Mouse (Mus musculus) ovary, adult 2 months (tissue): Measurements from ENCODE around the gene Atrip. TPM values are rescaled to one million over a fixed set of nuclear protein-coding genes. Genes with fewer than 3 reads are reported as not detected.

Experiments used
- polyA plus RNA-seq: library from polyadenylated mRNA; depleted of rRNA; stranded (reverse); fragments of >200 nt; gene quantifications from 2 replicates; pipeline ENCODE4 v1.2.3, GENCODE M21; 2012; rRNA removed

The Atrip gene
- 43.3 and 45.4 TPM in 2 replicates for polyA plus RNA-seq

DNA sequence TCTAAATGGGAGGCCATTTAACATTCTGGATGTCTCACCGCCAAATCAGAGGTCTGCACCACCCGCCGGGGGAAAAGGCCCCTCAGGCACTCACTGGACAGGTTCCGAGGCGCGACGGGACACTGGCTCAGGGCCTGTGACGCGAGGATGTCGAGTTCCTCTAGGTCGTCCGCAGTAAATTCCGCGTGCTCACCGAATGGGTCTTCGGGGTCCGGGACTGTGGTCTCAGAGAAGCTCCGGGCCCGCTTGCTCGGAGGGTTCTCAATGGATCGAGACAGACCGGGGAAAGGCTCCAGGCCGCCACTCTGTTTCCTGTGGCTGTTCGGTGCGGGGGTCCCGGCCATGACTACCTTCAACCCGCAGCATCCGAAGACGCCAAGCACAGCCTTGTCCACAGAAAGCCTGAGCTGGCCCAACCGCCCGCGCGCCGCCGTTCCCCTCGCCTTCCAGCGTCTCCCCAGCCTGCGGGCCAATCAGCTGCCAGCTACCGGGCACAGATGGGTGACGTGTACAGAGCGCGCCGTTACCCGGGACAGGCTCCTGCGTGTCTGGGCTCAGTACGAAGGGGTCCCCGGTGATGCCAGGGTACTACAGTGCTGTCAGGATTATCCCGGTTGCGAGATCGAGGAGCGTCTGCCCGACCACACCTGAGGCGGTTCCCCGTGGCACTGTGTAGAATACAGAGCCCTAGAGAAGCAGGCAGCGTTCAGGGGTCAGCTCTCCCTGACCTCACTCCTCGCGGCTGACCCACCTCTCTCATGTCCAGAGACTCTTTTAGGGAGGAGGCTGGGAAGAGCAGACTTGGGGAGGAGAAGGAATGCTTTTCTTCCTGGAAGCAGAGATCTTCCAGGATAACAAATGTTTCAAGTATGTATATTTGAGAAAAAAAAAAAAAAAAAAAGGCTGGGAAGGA is at the start of gene Atrip:
TSS of gene Atrip (minus strand) at position 464 of the 913 bp plus-strand sequence.

DNA sequence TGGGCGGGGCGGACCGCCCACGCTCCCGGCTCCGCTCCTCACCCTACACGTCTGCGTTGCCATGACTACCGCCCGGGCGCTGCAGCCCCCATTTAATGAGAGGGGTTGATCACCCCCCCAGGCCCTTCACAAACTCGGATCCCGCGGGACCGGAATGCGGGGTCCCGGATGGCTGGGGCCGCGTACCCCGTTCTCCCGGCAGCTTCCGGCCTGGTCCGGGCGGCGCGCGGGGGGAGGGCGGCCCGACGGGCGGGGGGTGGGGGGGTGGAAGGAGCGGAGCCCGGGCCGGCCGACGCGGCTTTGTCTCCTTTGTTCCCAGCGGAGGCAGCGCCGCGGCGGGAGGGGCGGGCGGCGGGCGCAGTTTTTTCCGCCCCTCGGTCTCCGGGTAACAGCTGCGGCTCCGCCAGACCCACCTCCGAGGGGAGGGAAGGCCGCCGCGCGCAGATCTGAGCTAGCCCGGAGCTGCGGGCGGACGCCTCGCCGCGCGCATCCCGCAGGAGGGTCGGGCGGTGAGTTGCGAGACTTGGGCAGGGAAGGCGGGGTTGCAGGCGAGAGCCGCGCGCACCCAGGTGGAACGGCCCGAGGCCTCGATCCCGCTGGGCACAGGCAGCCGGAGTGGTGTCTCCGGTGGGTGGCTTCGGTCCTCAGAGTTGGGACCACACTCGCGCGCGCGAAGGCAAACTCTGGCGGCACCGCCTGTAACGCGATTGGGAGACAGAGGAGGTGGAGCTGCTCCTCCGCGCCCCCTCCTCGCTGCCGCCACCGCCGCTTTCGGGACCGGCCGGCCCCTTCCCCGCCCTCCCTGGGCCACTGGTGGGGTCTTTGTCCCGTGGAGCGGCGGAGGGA is 21.4 kb upstream of the Atrip start, which contains the start of gene Plxnb1:
TSS of gene Plxnb1 (plus strand) at position 253 of the 846 bp plus-strand sequence.

DNA sequence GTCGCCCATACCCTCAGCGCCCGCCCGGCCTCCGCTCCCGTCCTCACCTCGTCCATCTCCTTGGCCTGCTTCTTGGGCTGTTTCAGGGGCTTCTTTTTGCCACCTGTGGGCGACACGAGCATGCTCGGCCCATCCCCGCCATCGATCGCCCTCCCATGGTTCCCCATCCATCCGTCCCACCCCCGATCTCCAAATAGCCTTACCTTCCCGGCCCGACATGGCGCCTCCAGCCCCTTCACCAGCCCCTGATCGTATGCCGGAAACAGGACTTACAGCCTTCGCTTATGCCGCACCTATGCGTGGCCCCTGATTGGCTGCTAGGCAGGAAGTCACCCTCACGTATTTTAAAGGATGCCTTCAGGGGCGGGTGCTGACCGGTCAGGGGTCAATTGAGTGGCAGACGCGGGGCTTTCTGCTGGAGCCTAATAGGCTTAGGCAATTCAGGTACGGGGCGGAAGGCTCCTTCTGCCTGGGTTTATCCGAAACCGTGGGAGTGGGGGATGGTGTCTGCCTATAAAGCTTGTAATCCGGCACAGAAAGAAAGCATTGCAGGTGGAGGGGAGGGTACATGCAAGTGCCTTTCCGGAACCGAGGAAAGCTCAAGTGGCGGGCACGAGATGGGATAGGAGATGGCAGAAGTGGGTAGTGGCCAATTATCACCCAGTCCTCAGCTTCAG is 8.3 kb upstream of the Atrip start, which contains the start of the genes Ccdc51 and Tma7:
TSS of gene Ccdc51 (plus strand) at position 370 of the 677 bp plus-strand sequence.
TSS of gene Tma7 (minus strand) at position 464 of the 677 bp plus-strand sequence.

DNA sequence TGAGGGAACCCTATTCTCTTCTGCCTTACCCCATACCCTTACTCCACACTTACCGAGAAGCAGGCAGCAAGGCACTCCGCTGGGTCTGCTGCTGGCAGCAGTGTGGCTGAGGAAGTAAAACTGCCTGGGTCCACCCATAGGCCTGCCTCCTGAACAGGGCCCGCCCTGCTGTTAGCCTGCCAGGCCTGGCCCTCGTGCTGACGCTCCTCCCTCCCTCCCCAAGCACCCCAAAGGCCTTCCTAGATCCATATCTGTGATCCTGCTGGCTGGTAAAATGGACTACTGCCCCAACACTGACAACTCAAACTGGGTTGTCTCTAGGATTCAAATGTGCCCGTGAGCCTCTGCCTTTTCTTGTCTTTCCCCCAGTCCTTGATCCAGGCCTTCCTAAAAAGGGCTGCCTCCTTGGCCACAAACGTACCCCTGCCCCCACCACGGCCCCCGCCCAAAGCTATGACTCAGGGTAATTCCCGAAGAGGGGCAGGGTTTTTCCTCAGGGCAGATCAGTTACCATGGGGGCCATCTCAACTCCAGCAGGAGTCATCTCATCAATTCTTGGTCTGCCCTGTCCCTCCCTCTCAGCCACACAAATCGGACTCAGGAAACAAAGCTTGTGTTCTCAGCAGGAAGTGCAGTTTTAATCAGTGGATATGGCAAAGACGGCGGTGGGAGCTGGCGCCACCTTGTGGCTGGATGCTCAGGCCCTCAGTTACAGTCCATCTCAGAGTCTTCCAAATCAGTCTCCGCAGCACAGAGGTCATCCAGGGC is 14.6 kb downstream of the Atrip start, which contains the start of gene Trex1:
TSS of gene Trex1 (minus strand) at position 599 of the 768 bp plus-strand sequence.

DNA sequence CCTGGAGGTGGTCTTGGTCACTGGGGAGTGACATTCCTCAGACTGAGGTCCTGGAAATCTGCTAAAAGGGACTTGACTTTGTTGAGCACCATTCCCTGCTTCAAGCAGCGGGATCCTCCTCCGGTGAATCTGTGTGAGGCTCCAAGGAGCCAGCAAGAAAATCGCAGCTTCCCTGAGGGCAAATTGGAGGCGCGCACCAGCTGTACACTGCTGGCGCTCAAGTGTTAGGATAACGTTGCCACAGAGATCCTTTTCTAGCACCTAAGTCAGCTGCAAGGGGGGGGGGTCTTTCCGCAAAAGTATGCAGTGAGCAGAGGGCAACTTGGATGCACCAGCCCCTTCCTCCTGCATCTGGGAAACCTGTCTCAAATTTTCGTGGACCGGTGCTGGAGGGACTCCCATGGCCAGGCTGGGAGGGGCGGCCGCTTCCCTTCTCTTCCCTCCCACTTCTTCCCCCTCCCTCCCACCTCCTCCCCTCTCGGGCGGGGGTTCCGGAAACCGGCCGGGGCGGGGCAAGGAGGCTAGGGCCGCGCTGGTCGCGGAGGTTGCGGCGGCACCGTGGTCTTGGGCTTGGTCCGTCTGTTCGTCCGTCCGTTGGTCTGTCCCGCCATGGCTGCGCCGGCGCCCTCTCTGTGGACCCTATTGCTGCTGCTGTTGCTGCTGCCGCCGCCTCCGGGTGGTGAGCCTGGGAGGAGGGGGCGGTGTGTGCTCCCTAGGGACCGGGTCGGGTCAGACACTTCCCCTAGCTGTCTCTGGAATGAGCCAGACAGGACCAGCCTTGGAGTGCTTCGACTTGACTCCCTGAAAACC is 35.6 kb downstream of the Atrip start, which contains the start of gene Shisa5:
TSS of gene Shisa5 (plus strand) at position 480 of the 810 bp plus-strand sequence.

Other genes with a start within 250 kb of the Atrip start
- gene Celsr3, start 247.8 kb downstream of the Atrip start, polyA plus RNA-seq: 0.10 and 0.60 TPM in 2 replicates
- gene Slc26a6, start 220.8 kb downstream of the Atrip start, polyA plus RNA-seq: 21.4 and 22.8 TPM in 2 replicates
- gene Tmem89, start 159.5 kb downstream of the Atrip start, polyA plus RNA-seq: 0.31 TPM in 1 of 2 replicates, not detected in the other
- gene Uqcrc1, start 137.5 kb downstream of the Atrip start, polyA plus RNA-seq: 658 and 727 TPM in 2 replicates
- 19.0 and 20.5 TPM in 2 replicates for gene Col7a1, start 120.5 kb downstream of the Atrip start, polyA plus RNA-seq
- gene Ucn2, start 88.1 kb downstream of the Atrip start, polyA plus RNA-seq: 0.68 and 1.5 TPM in 2 replicates
- 35.3 and 35.8 TPM in 2 replicates for gene Pfkfb4, start 82.3 kb downstream of the Atrip start, polyA plus RNA-seq
- 577 and 1,079 TPM in 2 replicates for gene Shisa5, start 35.6 kb downstream of the Atrip start, polyA plus RNA-seq
- gene Trex1, start 14.4 kb downstream of the Atrip start, polyA plus RNA-seq: 128 and 138 TPM in 2 replicates
- gene Ccdc51, start 8.4 kb upstream of the Atrip start, polyA plus RNA-seq: 8.3 and 9.5 TPM in 2 replicates
- 5.8 and 7.3 TPM in 2 replicates for gene Tma7, start 8.5 kb upstream of the Atrip start, polyA plus RNA-seq
- 72.4 and 89.8 TPM in 2 replicates for gene Plxnb1, start 21.3 kb upstream of the Atrip start, polyA plus RNA-seq
- gene Fbxw21, start 87.9 kb upstream of the Atrip start, polyA plus RNA-seq: 2.7 and 3.6 TPM in 2 replicates
- gene Fbxw13, start 121.9 kb upstream of the Atrip start, polyA plus RNA-seq: 0.75 and 0.92 TPM in 2 replicates
- gene Fbxw20, start 160.6 kb upstream of the Atrip start, polyA plus RNA-seq: 0.55 and 1.0 TPM in 2 replicates
- gene Fbxw14, start 213.6 kb upstream of the Atrip start, polyA plus RNA-seq: 2.8 and 3.0 TPM in 2 replicates